Mouse (Mus musculus) hindbrain, postnatal 0 days (tissue): Measurements from ENCODE around the gene Tmem200b. TPM values are rescaled to one million over a fixed set of nuclear protein-coding genes. Genes with fewer than 3 reads are reported as not detected.
A peak's percentile ranks its signal among the peaks of the same experiment; 100 is the strongest.

Experiments used
- ATAC-seq: fragments of 200-750 bp; cut with Nextera tagmentation; 2 replicates; pipeline ENCODE4 v1.8.0; 2017; ENCODE audit warnings: mild to moderate bottlenecking, moderate TSS enrichment, moderate library complexity
- DNase-seq: peaks from one replicate; pipeline ENCODE4 v3.0.0-alpha.2; 2015; ENCODE audit warnings: low spot score
- H3K27ac ChIP-seq: fragments of 300-500 bp; sonication (generic); 2 replicates; pipeline ENCODE4 v1.5.1; 2014; ENCODE audit warnings: mild to moderate bottlenecking
- H3K27me3 ChIP-seq: fragments of 300-500 bp; sonication (generic); 2 replicates; pipeline ENCODE4 v1.6.1; 2014; ENCODE audit warnings: low read length, mixed read lengths; ENCODE audit not compliant: insufficient read depth
- H3K36me3 ChIP-seq: fragments of 300-500 bp; sonication (generic); 2 replicates; pipeline ENCODE4 v1.6.1; 2014; ENCODE audit warnings: low read length, mixed read lengths; ENCODE audit not compliant: insufficient read depth
- H3K4me1 ChIP-seq: fragments of 300-500 bp; sonication (generic); 2 replicates; pipeline ENCODE4 v1.6.1; 2014; ENCODE audit warnings: antibody characterized with exemption, low read length, mixed read lengths; ENCODE audit not compliant: insufficient read depth
- H3K4me2 ChIP-seq: fragments of 300-500 bp; sonication (generic); 2 replicates; pipeline ENCODE4 v1.6.1; 2014; ENCODE audit warnings: low read depth, mild to moderate bottlenecking, low read length, moderate library complexity, mixed read lengths
- H3K4me3 ChIP-seq: fragments of 300-500 bp; sonication (generic); 2 replicates; pipeline ENCODE4 v1.5.1; 2014; ENCODE audit warnings: low read length
- H3K9ac ChIP-seq: fragments of 300-500 bp; sonication (generic); replicated peaks from 2 replicates; pipeline ENCODE4 v1.6.1; 2014; ENCODE audit warnings: mild to moderate bottlenecking, low read length, moderate library complexity, mixed read lengths
- H3K9me3 ChIP-seq: fragments of 300-500 bp; sonication (generic); 2 replicates; pipeline ENCODE4 v1.6.1; 2016; ENCODE audit warnings: low read length, mixed read lengths
- CTCF ChIP-seq: IDR thresholded peaks from 2 replicates; pipeline ENCODE4 v1.5.1; 2016; ENCODE audit warnings: antibody characterized with exemption, control low read depth, low read depth
- WGBS: fragments of 180-500 bp; shearing (Covaris S2); extraction: QIAGEN DNeasy Blood & Tissue Kit; methylation state at CpG from one replicate; pipeline ENCODE4 v1.1.7; 2014; 5-methylcytosine and 5-hydroxymethylcytosine counted together
- polyA plus RNA-seq: library from polyadenylated mRNA; unstranded; fragments of >200 nt; fragmentation: Nextera tagmentation; extraction: Ambion mirVana; gene quantifications from 2 replicates; pipeline ENCODE4 v1.2.1, GENCODE M21; 2015
- total RNA-seq: library from RNA; depleted of rRNA; stranded (reverse); fragments of >200 nt; gene quantifications from 2 replicates; pipeline ENCODE4 v1.2.3, GENCODE M21; 2014

Gene Tmem200b
- total and polyA plus RNA-seq, 2 experiments from 2014 or later, result 0.48 to 3.2 TPM

DNA sequence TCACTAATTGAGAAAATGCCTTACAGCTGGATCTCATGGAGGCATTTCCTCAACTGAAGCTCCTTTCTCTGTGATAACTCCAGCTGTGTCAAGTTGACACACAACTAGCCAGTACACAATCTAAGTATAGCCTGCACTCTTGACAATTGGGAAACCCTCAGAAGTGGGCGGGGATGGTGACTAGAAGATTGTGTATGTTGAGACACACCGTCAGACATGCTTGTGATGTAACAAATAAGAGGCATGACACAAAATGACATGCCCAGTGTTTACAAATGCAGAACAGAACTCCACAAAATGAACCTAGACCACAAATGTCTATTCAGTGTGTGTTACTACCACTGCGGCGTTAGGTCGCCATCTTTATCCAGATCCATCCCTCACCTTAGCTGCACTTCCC is 24.5 kb upstream of the Tmem200b start:
- H3K27me3 ChIP-seq, result no peaks in the 10 kb centered on the region
- no peaks in the 10 kb centered on the region for H3K4me1 ChIP-seq
- no peak overlapping the region for H3K9ac ChIP-seq
- H3K36me3 ChIP-seq, result peaks cover 78% of the 10 kb centered on the region
- H3K27ac ChIP-seq, result no peak overlapping the region
- no peak overlapping the region for H3K4me2 ChIP-seq
- H3K4me3 ChIP-seq, result no peak overlapping the region
- WGBS, result 93% methylated on average over 5 of the region's 5 CpGs
- no peak for TF ChIP-seq CTCF
- DNase-seq (no peak), ATAC-seq (no peak)
- H3K9me3 ChIP-seq, result no peaks in the 10 kb centered on the region

DNA sequence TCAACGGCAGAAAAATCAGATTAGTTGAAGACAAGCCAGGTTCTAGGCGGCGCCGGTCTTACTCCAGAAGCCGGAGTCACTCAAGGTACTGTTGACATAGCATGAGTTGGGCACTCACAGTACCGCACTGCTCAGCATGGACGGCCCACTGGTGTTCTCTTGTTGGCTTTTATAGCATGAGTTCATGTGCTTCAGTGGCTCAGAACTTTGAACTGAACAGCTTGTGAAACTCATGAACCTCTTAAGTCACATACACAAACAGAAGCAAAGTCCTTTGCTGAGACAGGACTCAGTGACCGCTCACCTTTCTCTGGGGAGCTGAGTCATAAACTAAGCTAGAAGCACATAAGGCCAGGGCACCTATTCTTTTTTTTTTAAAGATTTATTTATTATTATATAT is 23.8 kb upstream of the Tmem200b start:
- Histone ChIP-seq H3K9ac (no peak overlapping the region), H3K4me3 (no peak overlapping the region), H3K27me3 (no peaks in the 10 kb centered on the region), H3K9me3 (no peaks in the 10 kb centered on the region), H3K27ac (no peak overlapping the region), H3K4me1 (no peaks in the 10 kb centered on the region), H3K36me3 (peaks cover 77% of the 10 kb centered on the region), H3K4me2 (no peak overlapping the region)
- no peak for ATAC-seq
- 97% methylated on average over 8 of the region's 8 CpGs for WGBS
- DNase-seq, result no peak
- no peak for TF ChIP-seq CTCF

DNA sequence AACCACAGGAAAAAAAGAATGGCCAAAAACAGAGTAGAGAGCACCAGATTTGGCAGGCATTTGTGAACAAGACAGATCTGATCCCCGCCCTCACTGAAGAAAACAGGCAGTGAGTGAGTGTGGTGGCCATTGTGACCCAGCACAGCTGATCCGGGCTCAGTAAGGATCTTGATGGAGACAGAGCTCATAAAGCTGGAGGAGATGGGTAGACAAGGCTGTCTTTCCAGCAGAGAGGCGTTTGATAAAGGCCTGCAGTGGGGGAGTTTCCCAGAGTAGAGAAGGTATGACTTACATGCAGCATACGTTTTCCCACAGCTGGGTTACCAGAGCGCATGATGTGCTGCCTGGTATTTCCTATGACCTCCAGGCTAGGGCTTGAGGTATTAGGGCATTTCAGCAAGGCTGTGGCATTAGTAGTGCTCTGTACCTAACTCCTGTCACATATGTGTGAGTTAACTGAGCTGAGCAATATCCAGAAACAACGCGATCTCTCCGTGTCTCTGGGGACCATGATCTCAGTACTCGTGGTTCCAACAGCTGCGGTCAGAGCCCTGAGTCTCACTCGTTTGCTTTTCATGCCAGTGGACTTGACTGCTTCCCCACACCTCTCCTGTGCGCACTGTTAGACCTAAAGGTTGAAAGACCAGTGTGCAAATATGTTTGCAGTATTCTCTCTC is 22.9 kb upstream of the Tmem200b start:
- no peak overlapping the region for H3K9ac ChIP-seq
- H3K4me1 ChIP-seq, result no peaks in the 10 kb centered on the region
- H3K36me3 ChIP-seq, result peaks cover 69% of the 10 kb centered on the region
- H3K27me3 ChIP-seq, result no peaks in the 10 kb centered on the region
- no peak overlapping the region for H3K4me2 ChIP-seq
- DNase-seq, result no peak
- no peak overlapping the region for H3K4me3 ChIP-seq
- no peak overlapping the region for H3K27ac ChIP-seq
- TF ChIP-seq CTCF, result no peak
- H3K9me3 ChIP-seq, result no peaks in the 10 kb centered on the region
- no peak for ATAC-seq
- 79% methylated on average over 12 of the region's 12 CpGs for WGBS

DNA sequence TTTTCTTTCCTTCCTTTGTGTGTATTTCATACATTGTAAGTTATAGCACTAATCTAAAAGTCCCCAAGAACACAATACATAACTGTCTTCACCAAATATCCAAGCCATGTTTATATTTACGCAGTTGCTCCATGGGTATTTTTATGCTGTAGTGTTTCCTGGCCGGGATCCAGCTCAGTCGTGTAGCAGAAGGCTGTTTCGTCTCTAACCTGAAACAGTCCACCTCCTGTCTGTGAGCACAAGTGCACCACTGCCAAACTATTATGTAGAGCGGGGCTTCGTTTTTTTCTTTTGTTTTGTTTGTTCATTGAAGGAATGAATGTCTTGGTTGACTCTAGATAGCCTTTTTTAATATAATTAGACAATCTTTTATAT is 22.4 kb upstream of the Tmem200b start:
- 70% methylated on average over 6 of the region's 6 CpGs for WGBS
- Histone ChIP-seq H3K27me3 (no peaks in the 10 kb centered on the region), H3K9ac (no peak overlapping the region), H3K4me1 (no peaks in the 10 kb centered on the region), H3K4me2 (no peak overlapping the region), H3K36me3 (peaks cover 64% of the 10 kb centered on the region), H3K9me3 (no peaks in the 10 kb centered on the region), H3K27ac (no peak overlapping the region), H3K4me3 (no peak overlapping the region)
- ATAC-seq (no peak), DNase-seq (no peak)
- no peak for TF ChIP-seq CTCF

- WGBS, result 85% methylated on average over 15 of the region's 15 CpGs
- H3K4me1 ChIP-seq, result no peaks in the 10 kb centered on the region
- no peaks in the 10 kb centered on the region for H3K9me3 ChIP-seq
- H3K4me3 ChIP-seq, result no peak overlapping the region
- no peak for TF ChIP-seq CTCF
- no peak overlapping the region for H3K9ac ChIP-seq
- ATAC-seq (no peak), DNase-seq (no peak)
- H3K27ac ChIP-seq, result no peak overlapping the region
- no peak overlapping the region for H3K4me2 ChIP-seq
- H3K27me3 ChIP-seq, result no peaks in the 10 kb centered on the region
- H3K36me3 ChIP-seq, result peaks cover 54% of the 10 kb centered on the region
Observed at GRCm38 (mm10) chr4:131901090-131901489, 20.5 kb upstream of the Tmem200b start.

- no peak overlapping the region for H3K27ac ChIP-seq
- no peaks in the 10 kb centered on the region for H3K27me3 ChIP-seq
- H3K9me3 ChIP-seq, result no peaks in the 10 kb centered on the region
- WGBS, result 58% methylated on average over 8 of the region's 8 CpGs
- no peaks in the 10 kb centered on the region for H3K4me1 ChIP-seq
- peak; percentile 78 for TF ChIP-seq CTCF
- DNase-seq (peak; percentile 75), ATAC-seq (peak; percentile 69; the same call in 1 of the 2 replicates)
- no peak overlapping the region for H3K4me2 ChIP-seq
- H3K36me3 ChIP-seq, result peaks cover 31% of the 10 kb centered on the region; the same call in 1 of the 2 replicates
- no peak overlapping the region for H3K4me3 ChIP-seq
- H3K9ac ChIP-seq, result no peak overlapping the region
Observed at GRCm38 (mm10) chr4:131904478-131904877, 17.1 kb upstream of the Tmem200b start.

DNA sequence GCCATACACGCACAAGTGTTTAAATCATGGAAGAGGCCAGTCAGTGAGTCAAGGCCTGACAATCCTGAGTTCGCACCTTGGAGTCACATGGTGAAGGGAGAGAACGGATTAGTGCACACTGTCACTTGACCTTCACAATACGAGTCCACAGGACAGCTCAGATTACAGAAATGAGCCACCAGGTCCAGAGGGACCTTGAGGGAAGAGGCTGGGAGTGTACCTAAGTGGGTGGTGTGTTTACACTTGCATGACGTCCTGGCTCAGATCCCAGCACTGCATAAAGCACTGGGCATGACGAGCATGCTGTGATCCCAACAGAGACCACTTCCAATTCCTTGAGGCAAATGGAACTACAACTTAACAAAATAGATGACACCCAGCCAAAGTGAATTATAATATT is 15.1 kb upstream of the Tmem200b start:
- ATAC-seq, result no peak
- WGBS, result 70% methylated on average over 6 of the region's 6 CpGs
- Histone ChIP-seq H3K4me3 (no peak overlapping the region), H3K9ac (no peak overlapping the region), H3K4me1 (peaks cover 5% of the 10 kb centered on the region), H3K27ac (no peak overlapping the region), H3K4me2 (no peak overlapping the region), H3K9me3 (no peaks in the 10 kb centered on the region), H3K27me3 (no peaks in the 10 kb centered on the region), H3K36me3 (peaks cover 12% of the 10 kb centered on the region; the same call in 1 of the 2 replicates)
- no peak for TF ChIP-seq CTCF
- DNase-seq, result no peak
